Mouse (Mus musculus): ENCODE measurements around the gene Tctn3.
"Not testable (repeated sequence)": the region's sequence is repeated elsewhere in the genome, so short reads cannot be mapped to it uniquely, and the experiment has no call there.

Gene Tctn3

DNA sequence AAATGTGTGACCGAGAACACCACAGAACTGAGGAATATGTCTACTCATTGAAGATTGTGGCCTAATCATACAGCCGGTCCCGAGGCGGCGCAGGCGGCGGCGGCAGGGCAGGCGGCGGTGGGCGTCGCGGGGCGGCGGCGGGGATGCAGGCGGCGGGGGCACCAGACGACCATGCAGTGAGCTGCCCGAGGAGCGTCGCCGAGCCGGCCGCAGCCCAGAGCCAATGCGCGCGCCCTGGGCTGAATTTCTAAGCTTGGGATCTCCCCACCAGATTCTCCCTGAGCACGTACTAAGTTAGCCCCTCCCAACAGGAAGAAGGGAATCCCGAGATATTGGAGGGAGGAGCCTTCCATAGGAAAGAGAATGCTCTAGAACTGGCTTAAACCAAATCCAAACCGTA is 50.5 kb downstream of the Tctn3 start:
- not testable (repeated sequence) for DNase-seq (ENCODE audit: extremely low spot score, low read depth, low spot score)

DNA sequence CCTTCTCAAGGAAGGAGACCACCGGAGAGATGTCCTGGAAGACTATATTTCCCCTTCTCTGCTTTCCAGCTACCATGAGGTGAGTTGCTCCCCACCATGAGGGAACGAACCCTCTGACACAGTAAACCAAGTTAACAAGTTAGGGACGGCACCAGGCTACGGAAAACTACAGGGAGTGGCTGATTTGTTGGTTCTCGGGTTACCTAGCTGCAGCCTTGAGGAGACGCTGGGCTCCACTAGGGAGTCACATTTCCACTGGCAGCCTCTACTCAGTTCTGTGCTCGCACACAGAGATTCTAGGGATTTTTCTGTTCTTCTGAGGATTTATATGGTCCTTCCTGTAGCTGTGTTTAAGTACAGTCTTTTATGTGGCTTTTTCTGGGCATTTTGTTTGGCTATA is 56.0 kb downstream of the Tctn3 start:
- DNase-seq (ENCODE audit: extremely low spot score, low read depth, low spot score): no peak

DNA sequence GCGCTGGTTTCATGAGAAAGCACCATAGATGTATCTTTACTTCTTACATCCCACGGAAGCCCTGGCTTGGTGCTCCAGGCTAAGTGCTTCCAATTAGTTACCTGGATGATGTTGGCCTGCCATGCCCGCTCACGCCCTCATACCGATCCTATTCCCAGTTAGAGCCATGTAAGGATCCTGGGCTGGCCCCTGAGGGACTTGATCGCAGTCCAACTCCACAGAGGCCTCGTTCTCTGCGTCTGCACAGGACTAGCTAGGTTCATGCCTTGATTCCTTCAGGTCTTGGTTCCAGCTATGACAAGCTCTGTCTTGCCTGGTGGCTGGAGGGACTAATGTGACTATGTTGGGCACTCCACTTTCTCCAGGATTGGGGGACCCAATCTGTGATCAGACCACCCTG is 56.9 kb downstream of the Tctn3 start:
- no peak for DNase-seq (ENCODE audit: extremely low spot score, low read depth, low spot score)

DNA sequence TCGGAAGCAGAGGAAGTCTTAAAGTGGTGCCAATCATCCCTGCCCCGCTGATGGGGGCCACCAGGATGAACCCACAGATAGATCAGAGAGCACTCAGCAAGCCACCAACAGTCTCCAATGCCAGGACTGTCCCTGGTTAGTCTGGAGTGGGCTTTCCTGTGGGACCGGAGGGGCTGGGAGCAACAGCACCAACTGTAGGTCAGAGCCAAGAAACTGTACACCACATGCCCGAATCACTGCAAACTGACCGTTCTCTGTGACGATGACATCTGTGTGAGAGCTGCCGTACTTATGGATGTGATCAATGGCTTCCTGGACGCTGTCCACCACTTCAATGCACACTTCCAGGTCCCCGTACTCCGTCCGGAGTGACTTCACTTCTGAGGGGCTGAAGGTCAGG is 57.7 kb downstream of the Tctn3 start:
- no peak for DNase-seq (ENCODE audit: extremely low spot score, low read depth, low spot score)

DNA sequence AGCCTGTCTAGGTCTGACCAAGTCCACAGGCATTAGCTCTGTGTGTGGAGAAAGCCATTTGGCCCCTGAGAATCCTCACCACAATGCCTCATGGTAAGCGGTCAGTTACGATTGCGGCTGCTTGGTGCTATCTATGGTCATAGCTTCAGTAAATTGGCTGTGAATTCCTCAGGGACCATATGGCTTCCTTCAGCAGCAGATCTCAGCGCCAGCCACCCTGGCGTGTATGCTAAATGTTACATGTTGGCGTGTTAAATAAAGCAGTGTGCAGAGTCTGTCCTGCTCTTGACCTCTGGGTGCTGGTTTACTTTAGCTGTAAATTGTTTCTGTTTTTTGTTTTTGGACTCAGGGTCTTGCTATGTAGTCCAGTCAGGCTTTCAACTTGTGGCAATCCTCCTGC is 58.2 kb downstream of the Tctn3 start:
- no peak for DNase-seq (ENCODE audit: extremely low spot score, low read depth, low spot score)

DNA sequence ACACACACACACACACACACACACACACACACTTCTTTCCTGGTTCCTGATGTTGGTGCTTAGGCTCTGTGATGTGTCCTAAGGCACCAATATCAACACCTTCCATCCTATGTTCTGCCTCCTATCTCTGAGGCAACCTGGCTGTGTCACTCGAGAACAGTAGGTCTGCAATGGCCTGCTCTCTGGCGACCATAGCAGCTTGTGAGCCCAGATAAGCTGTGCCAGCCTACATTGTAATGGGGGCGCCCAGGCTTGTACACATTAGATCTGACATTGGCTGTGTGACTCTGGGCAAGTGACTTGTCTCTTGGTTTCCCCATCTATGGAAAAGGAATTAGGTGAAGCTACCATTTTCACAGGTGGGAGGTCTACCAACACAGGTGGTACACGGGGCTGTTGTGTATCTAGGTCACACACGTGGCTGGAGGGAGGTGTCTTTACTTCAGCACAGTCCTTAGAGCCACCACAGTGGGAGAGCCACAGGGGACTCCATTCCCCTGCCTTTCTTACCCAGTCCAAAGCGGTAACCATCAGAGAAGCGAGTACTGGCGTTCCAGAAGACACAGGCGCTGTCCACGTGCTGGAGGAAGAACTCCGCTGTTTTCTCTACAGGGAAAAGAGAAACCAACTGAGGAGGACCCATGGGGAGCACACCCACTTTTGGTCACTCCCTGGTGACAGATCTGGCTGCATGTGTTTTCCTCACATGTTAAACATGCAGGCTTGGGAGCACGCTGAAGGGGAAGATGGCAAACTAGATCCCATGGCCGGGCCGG is 58.8 kb downstream of the Tctn3 start:
- no peak for DNase-seq (ENCODE audit: extremely low spot score, low read depth, low spot score)

DNA sequence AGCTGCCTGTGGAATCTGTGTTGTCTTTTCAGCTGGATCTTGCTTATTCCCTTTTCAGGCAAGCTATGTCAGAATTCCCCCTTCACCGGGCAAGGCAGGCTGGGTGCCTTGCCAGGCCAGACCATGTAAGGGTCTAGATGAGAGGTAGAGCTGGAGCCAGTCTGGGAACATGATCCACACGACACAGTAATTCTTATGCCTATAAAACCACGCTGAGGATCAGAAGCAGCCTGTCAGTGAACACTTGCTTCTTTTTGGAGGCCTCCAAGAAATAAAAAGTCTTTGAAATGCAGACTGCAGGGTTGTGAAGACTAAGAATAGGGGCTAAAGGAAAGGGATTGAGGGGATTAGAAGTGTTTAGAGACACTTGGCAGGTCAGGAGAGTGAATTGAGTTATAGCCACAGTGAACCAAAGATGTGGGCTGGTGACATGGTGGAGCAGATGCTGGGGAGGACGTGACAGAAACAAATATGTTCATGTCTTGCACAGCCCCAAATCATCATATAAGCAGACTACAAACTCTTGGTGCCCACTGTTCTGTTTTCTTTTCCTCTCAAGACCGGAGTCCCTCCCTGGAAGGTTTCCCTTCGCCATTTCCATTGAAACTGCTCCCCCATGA is 62.4 kb downstream of the Tctn3 start:
- DNase-seq (ENCODE audit: extremely low spot score, low read depth, low spot score): no peak

DNA sequence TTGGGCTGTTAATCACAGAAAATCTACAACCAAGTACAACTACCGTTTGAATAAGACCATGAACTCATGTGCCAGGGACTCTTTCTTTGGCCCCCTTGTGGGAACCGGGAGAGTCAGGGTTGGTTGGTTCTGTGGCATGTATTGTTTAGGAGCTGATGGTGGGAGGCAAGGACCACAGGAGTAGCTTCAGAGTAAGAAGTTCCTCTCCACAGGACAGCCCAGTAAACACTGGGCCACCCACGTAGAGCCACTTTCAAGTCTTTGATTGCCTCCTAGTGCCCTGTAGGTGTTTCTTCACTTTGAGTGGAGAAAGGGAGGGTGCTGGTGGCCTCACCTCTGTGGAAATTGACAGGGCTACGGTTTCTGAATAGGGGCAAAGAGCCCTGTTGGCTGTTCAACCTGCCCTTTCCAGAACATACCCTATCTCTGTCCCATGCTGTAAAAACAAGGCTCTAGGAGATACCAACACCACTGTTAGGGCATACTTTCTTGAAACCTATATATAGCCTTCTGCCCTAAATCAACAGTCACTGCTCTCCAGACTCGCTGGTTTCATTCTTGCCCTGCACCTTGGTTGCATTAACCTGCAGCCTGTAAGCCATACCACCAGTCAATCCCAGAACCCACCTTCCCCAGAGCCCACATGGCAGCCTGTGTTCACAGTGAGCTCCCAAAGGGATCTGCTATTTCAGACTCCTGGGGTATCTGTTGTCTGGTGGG is 63.1 kb downstream of the Tctn3 start:
- no peak for DNase-seq (ENCODE audit: extremely low spot score, low read depth, low spot score)

DNA sequence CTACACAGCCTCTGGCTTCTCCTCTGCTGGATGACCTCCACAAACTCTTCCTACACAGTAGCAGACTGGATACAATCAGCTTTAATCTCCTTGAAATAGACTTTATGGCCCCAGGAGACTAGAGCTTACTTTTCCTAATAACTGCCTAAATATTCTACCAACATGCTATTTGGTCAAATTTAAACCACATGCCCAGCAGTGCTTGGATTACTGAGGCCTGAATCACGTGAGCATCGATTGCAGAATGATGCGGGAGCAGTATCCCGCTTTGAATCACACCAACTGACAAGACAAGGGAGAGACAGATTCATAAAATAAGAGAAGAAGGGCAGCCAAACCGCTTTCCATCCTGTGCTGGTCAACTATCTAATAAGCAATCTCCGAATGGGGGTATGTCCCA is 63.6 kb downstream of the Tctn3 start:
- DNase-seq (ENCODE audit: extremely low spot score, low read depth, low spot score): no peak

Measured in hindlimb bud, embryonic 11.5 days (tissue).